Comparison of ENCODE assay signal across 8 mouse cellular contexts in genomic region chr3:67429999-67430380, GRCm38 (mm10). TPM values are rescaled to one million over a fixed set of nuclear protein-coding genes. Genes with fewer than 3 reads are reported as not detected.
A peak's percentile ranks its signal among the peaks of the same experiment; 100 is the strongest.
DNase-seq lines count a peak whose midpoint lies in the region; ATAC-seq lines count a peak whose summit lies in the region.

Gfm1 (plus strand) TSS chr3:67430096.

- ATAC-seq in CD4-positive, CD25-positive, alpha-beta regulatory T cell, adult 4 months = peak; percentile 98
- ATAC-seq in heart, embryonic 14.5 days (ENCODE audit: insufficient number of reproducible peaks, insufficient read depth, low FRiP score, low read depth) = peak; percentile 81
- ATAC-seq in liver, embryonic 13.5 days (ENCODE audit: low read depth) = peak; percentile 93
- peak; percentile 93 for ATAC-seq in stomach, embryonic 16.5 days (ENCODE audit: insufficient read depth, low FRiP score)

- peak within 1 kb of the TSS; percentile 66 for H3K4me2 ChIP-seq in heart, embryonic 14.5 days (ENCODE audit: low read length)
- H3K4me2 ChIP-seq in liver, embryonic 13.5 days = peak within 1 kb of the TSS; percentile 77
- peak within 1 kb of the TSS; percentile 83 for H3K4me2 ChIP-seq in stomach, embryonic 16.5 days (ENCODE audit: low read depth, low read length)

- peaks cover 6% of the 10 kb centered on the region for H3K9me3 ChIP-seq in heart, embryonic 14.5 days (ENCODE audit: control insufficient read depth, low read length)
- H3K9me3 ChIP-seq in liver, embryonic 13.5 days (replicated peaks) = peaks cover 11% of the 10 kb centered on the region; the same call in 1 of the 2 replicates
- peaks cover 8% of the 10 kb centered on the region; the same call in 1 of the 2 replicates for H3K9me3 ChIP-seq in stomach, embryonic 16.5 days (replicated peaks; ENCODE audit: control insufficient read depth, low read length)

- H3K4me3 ChIP-seq in heart, embryonic 14.5 days (ENCODE audit: control insufficient read depth in 1 of 2, insufficient read depth in 1 of 2, low read depth in 1 of 2, low read length in 2 of 2) = peak within 1 kb of the TSS; percentile 94
- H3K4me3 ChIP-seq in liver, embryonic 13.5 days (replicated peaks) = peak within 1 kb of the TSS; percentile 97
- H3K4me3 ChIP-seq in stomach, embryonic 16.5 days (replicated peaks; ENCODE audit: low read length) = peak within 1 kb of the TSS; percentile 100

- H3K36me3 ChIP-seq in heart, embryonic 14.5 days (ENCODE audit: control insufficient read depth, insufficient read depth, low read length) = peaks cover 34% of the 10 kb centered on the region
- peaks cover 30% of the 10 kb centered on the region for H3K36me3 ChIP-seq in liver, embryonic 13.5 days
- H3K36me3 ChIP-seq in stomach, embryonic 16.5 days (ENCODE audit: control insufficient read depth, insufficient read depth, low read length) = no peaks in the 10 kb centered on the region

- H3K4me1 ChIP-seq in heart, embryonic 14.5 days (ENCODE audit: control insufficient read depth in 2 of 2, insufficient read depth in 2 of 2, low read length in 2 of 2) = peaks cover 2 to 7% of the 10 kb centered on the region in 2 experiments; a peak in 3 of 4 replicates
- peaks cover 11% of the 10 kb centered on the region for H3K4me1 ChIP-seq in liver, embryonic 13.5 days (replicated peaks)
- peaks cover 6% of the 10 kb centered on the region for H3K4me1 ChIP-seq in stomach, embryonic 16.5 days (ENCODE audit: control insufficient read depth, insufficient read depth, low read length)

- under 1% methylated on average over 24 of the region's 24 CpGs for WGBS in heart, embryonic 14.5 days
- under 1% methylated on average over 24 of the region's 24 CpGs for WGBS in liver, embryonic 13.5 days (ENCODE audit: insufficient replicate concordance)
- WGBS in stomach, embryonic 16.5 days = 0% methylated on average over 24 of the region's 24 CpGs

- H3K9ac ChIP-seq in heart, embryonic 14.5 days (ENCODE audit: low read length) = peak within 1 kb of the TSS; percentile 88
- peak within 1 kb of the TSS; percentile 90 for H3K9ac ChIP-seq in liver, embryonic 13.5 days
- H3K9ac ChIP-seq in stomach, embryonic 16.5 days (ENCODE audit: low read length) = peak within 1 kb of the TSS; percentile 92

- no peaks in the 10 kb centered on the region for H3K27me3 ChIP-seq in heart, embryonic 14.5 days (ENCODE audit: control insufficient read depth, insufficient read depth, low read length)
- H3K27me3 ChIP-seq in liver, embryonic 13.5 days = no peaks in the 10 kb centered on the region
- no peaks in the 10 kb centered on the region for H3K27me3 ChIP-seq in stomach, embryonic 16.5 days (ENCODE audit: control insufficient read depth, insufficient read depth, low read length)

- peak within 1 kb of the TSS in 1 of 2 experiments; percentile 53; a peak in 2 of 4 replicates for H3K27ac ChIP-seq in heart, embryonic 14.5 days (replicated peaks in 1 of 2; ENCODE audit: control insufficient read depth in 1 of 2, insufficient read depth in 1 of 2, low read depth in 2 of 2, low read length in 2 of 2)
- no peak within 1 kb of the TSS for H3K27ac ChIP-seq in liver, embryonic 13.5 days
- H3K27ac ChIP-seq in stomach, embryonic 16.5 days (ENCODE audit: low read length) = peak within 1 kb of the TSS; percentile 47; the same call in 1 of the 2 replicates

- peak; percentile 71 for DNase-seq in c-Kit-negative CD71-positive TER-119-positive erythroid progenitor cells, embryonic 14.5 days (ENCODE audit: low read depth, low spot score)
- DNase-seq in fibroblast of lung, adult 2 months (ENCODE audit: low read depth) = peak; percentile 36
- peak; percentile 92 for DNase-seq in kidney, postnatal 14 days
- DNase-seq in liver, embryonic 13.5 days = peak; percentile 73
- DNase-seq in neural tube, embryonic 10.5 days (ENCODE audit: extremely low spot score, low spot score) = peak; percentile 82

RNA-seq across cellular contexts. Expression of gene Gfm1, which starts in this region (rescaled TPM):
- polyA plus RNA-seq in CD4-positive, CD25-positive, alpha-beta regulatory T cell, adult 4 months (2017; shearing (Covaris generic)) = 10 to 100 TPM; 35.1 to 35.3 TPM
- 117 and 123 TPM in 2 replicates for polyA plus RNA-seq in heart, embryonic 14.5 days (2014; fragmentation: Nextera tagmentation; extraction: Ambion mirVana)
- polyA plus RNA-seq in liver, embryonic 13.5 days (2015; fragmentation: Nextera tagmentation; extraction: Ambion mirVana) = 44.3 and 53.1 TPM in 2 replicates
- 42.7 and 45.9 TPM in 2 replicates for polyA plus RNA-seq in stomach, embryonic 16.5 days (2015; fragmentation: Nextera tagmentation; extraction: Ambion mirVana)

Comparison
In these comparisons a context has a peak if more than half of its experiments do, and no peak if none do; other contexts are left out.
1. DNase-seq: peak in every context shown above with its lines; median percentile 92 in kidney, postnatal 14 days; 82 in neural tube, embryonic 10.5 days; 73 in liver, embryonic 13.5 days; 71 in c-Kit-negative CD71-positive TER-119-positive erythroid progenitor cells, embryonic 14.5 days; 36 in fibroblast of lung, adult 2 months.